In genomic region chr11:63050362-63050932, GRCm38 (mm10) we compare ENCODE assay signal across 22 mouse cellular contexts. TPM values are rescaled to one million over a fixed set of nuclear protein-coding genes. Genes with fewer than 3 reads are reported as not detected.
"Had no signal": no experiment of that assay in that cellular context is flagged by ENCODE, and none has a peak within 500 bp of the region (broad histone marks: within the 10 kb centered on the region; RNA-seq: fewer than 3 reads in every experiment).

No protein-coding gene starts in this region.

- H3K9me3 ChIP-seq: megakaryocyte, embryonic 14.5 days; midbrain, embryonic 13.5 days; midbrain, embryonic 15.5 days; neural tube, embryonic 12.5 days had no signal

- H3K27me3 ChIP-seq: midbrain, embryonic 13.5 days; midbrain, embryonic 15.5 days; neural tube, embryonic 12.5 days had no signal

- H3K4me1 ChIP-seq: midbrain, embryonic 13.5 days; midbrain, embryonic 15.5 days; neural tube, embryonic 12.5 days had no signal

- H3K4me3 ChIP-seq: megakaryocyte, embryonic 14.5 days; midbrain, embryonic 13.5 days; midbrain, embryonic 15.5 days; neural tube, embryonic 12.5 days had no signal

- ATAC-seq: midbrain, embryonic 13.5 days; midbrain, embryonic 15.5 days had no signal

- DNase-seq: lung, adult 18-20 months; lung, embryonic 14.5 days; lung, postnatal 10 days; right cerebral cortex, postnatal 14 days; thymus, adult 18-20 months; thymus, postnatal 14 days; thymus, postnatal 4 days had no signal

- H3K9ac ChIP-seq: lung, embryonic 14.5 days; midbrain, embryonic 13.5 days; midbrain, embryonic 15.5 days; neural tube, embryonic 12.5 days had no signal

- H3K4me2 ChIP-seq: lung, embryonic 14.5 days; midbrain, embryonic 11.5 days; midbrain, embryonic 13.5 days; midbrain, embryonic 15.5 days; neural tube, embryonic 12.5 days had no signal

- H3K27ac ChIP-seq: midbrain, embryonic 13.5 days; midbrain, embryonic 15.5 days; neural tube, embryonic 12.5 days had no signal

- H3K36me3 ChIP-seq: midbrain, embryonic 13.5 days; midbrain, embryonic 15.5 days; neural tube, embryonic 12.5 days had no signal

RNA-seq across cellular contexts. Expression of gene Tekt3, which starts 11.0 kb away (rescaled TPM):
- total RNA-seq: megakaryocyte progenitor cell, adult 5-6 weeks; midbrain, postnatal 0 days; monocyte, adult 5-6 weeks; neutrophil, adult 5-6 weeks had no signal
- polyA plus RNA-seq: liver, embryonic 16.5 days; lung, embryonic 14.5 days; midbrain, embryonic 11.5 days; midbrain, embryonic 13.5 days; midbrain, embryonic 15.5 days; neural tube, embryonic 12.5 days; neural tube, embryonic 14.5 days; stomach, embryonic 14.5 days; stomach, embryonic 16.5 days; thymus, postnatal 0 days; urinary bladder, adult 2 months had no signal
